Mouse (Mus musculus): ENCODE data around the gene Nav2. TPM values are rescaled to one million over a fixed set of nuclear protein-coding genes. Genes with fewer than 3 reads are reported as not detected.

The Nav2 gene
- total and polyA plus RNA-seq, 3 experiments = 20.4 to 49.9 (median 34.4) TPM

DNA sequence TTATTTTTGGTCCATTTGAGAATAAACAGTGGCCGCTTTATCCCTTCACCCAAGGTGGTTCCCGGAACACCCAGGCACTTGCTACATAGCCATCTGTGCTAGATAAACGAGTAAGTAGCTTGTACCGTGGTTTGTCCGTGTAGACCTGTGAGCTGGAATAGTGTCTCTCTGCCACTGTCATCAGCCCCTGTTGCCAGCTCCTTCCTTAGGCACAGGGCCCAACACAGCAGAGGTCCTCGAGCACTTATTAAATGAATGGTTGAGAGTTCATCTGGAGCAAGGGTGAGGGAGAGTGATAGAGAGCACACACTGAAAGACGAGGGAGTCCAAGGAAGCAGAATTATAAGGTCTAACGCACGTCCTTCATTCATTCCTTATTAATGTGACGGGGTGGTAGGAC lies 106.0 kb downstream of the Nav2 start:
- 80% methylated on average over 10 of the region's 10 CpGs for WGBS
- Histone ChIP-seq H3K4me3 (no peak overlapping the region), H3K9ac (ENCODE audit: low read depth, low read length) (no peak overlapping the region), H3K79me2 (replicated peaks; ENCODE audit: control insufficient read depth, insufficient read depth, low read length) (no peaks in the 10 kb centered on the region), H3K27ac (no peak overlapping the region), H3K27me3 (ENCODE audit: control insufficient read depth, insufficient read depth, low read length) (no peaks in the 10 kb centered on the region), H3K36me3 (ENCODE audit: control insufficient read depth, insufficient read depth, low read length) (no peaks in the 10 kb centered on the region), H3K4me1 (ENCODE audit: control insufficient read depth, insufficient read depth, low read length) (no peaks in the 10 kb centered on the region)
- no peak for TF ChIP-seq EP300 (IDR thresholded peaks at IDR 0.05; ENCODE audit: insufficient read depth, low read depth, low read length)
- TF ChIP-seq CTCF (IDR thresholded peaks at IDR 0.05) = no peak
- no peak for TF ChIP-seq POLR2A (IDR thresholded peaks at IDR 0.05; ENCODE audit: insufficient read depth, low read depth, low read length)
- intact Hi-C loops (cut with DNase I) = no loop called here
- DNase-seq = no peak

DNA sequence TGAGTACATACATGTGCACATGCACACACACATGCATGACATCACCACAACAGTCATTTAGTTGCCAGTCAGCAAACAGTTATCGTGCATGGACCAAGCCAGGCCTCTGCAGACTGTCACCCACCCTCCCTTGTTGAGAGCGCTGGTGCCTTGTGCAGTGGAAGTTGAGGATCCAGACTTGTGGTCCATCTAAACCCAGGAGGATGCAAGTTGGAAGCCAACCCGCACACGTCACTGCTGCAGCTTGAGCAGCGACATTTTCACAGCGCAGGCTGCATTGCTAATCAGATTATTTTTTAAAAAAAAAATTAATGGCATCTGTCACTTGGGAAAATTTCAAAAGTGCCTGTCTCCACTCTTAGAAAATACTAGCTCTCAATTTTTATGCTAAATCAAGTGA lies 106.8 kb downstream of the Nav2 start:
- Histone ChIP-seq H3K9ac (ENCODE audit: low read depth, low read length) (no peak overlapping the region), H3K4me1 (ENCODE audit: control insufficient read depth, insufficient read depth, low read length) (no peaks in the 10 kb centered on the region), H3K79me2 (replicated peaks; ENCODE audit: control insufficient read depth, insufficient read depth, low read length) (no peaks in the 10 kb centered on the region), H3K36me3 (ENCODE audit: control insufficient read depth, insufficient read depth, low read length) (no peaks in the 10 kb centered on the region), H3K27me3 (ENCODE audit: control insufficient read depth, insufficient read depth, low read length) (no peaks in the 10 kb centered on the region), H3K27ac (no peak overlapping the region), H3K4me3 (no peak overlapping the region)
- no peak for TF ChIP-seq EP300 (IDR thresholded peaks at IDR 0.05; ENCODE audit: insufficient read depth, low read depth, low read length)
- TF ChIP-seq POLR2A (IDR thresholded peaks at IDR 0.05; ENCODE audit: insufficient read depth, low read depth, low read length) = no peak
- no peak for TF ChIP-seq CTCF (IDR thresholded peaks at IDR 0.05)
- 93% methylated on average over 6 of the region's 6 CpGs for whole genome bisulfite sequencing
- intact Hi-C loops (cut with DNase I) = no loop called here
- no peak for DNase-seq

DNA sequence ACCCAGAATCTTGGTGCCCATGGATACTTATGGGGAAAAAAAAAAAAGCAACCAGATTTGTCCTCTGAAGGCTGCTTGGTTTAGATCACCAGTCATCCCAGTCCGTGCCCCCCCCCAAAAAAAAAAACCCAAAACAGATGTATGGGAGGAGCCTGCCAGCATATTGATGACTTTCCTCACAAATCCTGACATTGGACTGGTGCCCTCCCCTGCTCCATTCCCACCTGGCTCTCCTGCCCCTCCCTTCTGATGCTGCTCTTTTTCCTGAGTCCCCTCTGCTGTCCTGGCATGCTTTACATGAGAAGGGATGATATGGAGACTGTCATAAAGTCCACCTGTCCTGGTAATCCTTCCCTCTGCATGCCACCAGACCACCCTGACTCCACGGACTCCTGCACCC lies 107.6 kb downstream of the Nav2 start:
- no peak overlapping the region for H3K4me3 ChIP-seq
- H3K27me3 ChIP-seq (ENCODE audit: control insufficient read depth, insufficient read depth, low read length) = no peaks in the 10 kb centered on the region
- H3K4me1 ChIP-seq (ENCODE audit: control insufficient read depth, insufficient read depth, low read length) = no peaks in the 10 kb centered on the region
- TF ChIP-seq CTCF (IDR thresholded peaks at IDR 0.05) (no peak), EP300 (IDR thresholded peaks at IDR 0.05; ENCODE audit: insufficient read depth, low read depth, low read length) (no peak), POLR2A (IDR thresholded peaks at IDR 0.05; ENCODE audit: insufficient read depth, low read depth, low read length) (no peak)
- DNase-seq = no peak
- no peak overlapping the region for H3K9ac ChIP-seq (ENCODE audit: low read depth, low read length)
- H3K27ac ChIP-seq = no peak overlapping the region
- H3K36me3 ChIP-seq (ENCODE audit: control insufficient read depth, insufficient read depth, low read length) = no peaks in the 10 kb centered on the region
- no peaks in the 10 kb centered on the region for H3K79me2 ChIP-seq (replicated peaks; ENCODE audit: control insufficient read depth, insufficient read depth, low read length)
- 78% methylated on average over 2 of the region's 2 CpGs for WGBS
- intact Hi-C loops (cut with DNase I) = no loop called here

DNA sequence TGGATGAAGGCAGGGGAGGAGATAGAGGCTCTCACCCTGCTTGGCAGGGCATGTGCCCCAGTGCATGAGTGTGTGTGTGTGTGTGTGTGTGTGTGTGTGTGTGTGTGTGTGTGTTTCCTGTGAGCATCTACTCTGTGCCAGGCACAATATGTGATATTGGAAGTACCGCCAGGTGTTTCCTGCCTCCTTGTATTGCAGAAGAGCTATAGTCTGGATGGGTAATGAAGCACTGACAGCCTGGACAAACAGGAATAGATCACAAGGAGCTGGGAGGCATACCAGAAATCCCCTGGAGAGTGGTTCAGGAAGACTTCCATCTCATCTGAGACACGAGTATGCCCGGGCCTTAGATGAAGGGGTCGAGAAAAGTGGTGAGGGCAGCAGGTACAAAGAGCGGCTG lies 109.3 kb downstream of the Nav2 start:
- intact Hi-C loops (cut with DNase I) = no loop called here
- no peaks in the 10 kb centered on the region for H3K36me3 ChIP-seq (ENCODE audit: control insufficient read depth, insufficient read depth, low read length)
- no peak for DNase-seq
- H3K4me1 ChIP-seq (ENCODE audit: control insufficient read depth, insufficient read depth, low read length) = no peaks in the 10 kb centered on the region
- WGBS = 60% methylated on average over 5 of the region's 5 CpGs
- TF ChIP-seq CTCF (IDR thresholded peaks at IDR 0.05) = no peak
- no peak for TF ChIP-seq EP300 (IDR thresholded peaks at IDR 0.05; ENCODE audit: insufficient read depth, low read depth, low read length)
- no peak for TF ChIP-seq POLR2A (IDR thresholded peaks at IDR 0.05; ENCODE audit: insufficient read depth, low read depth, low read length)
- H3K27ac ChIP-seq = no peak overlapping the region
- no peak overlapping the region for H3K9ac ChIP-seq (ENCODE audit: low read depth, low read length)
- H3K4me3 ChIP-seq = no peak overlapping the region
- no peaks in the 10 kb centered on the region for H3K79me2 ChIP-seq (replicated peaks; ENCODE audit: control insufficient read depth, insufficient read depth, low read length)
- no peaks in the 10 kb centered on the region for H3K27me3 ChIP-seq (ENCODE audit: control insufficient read depth, insufficient read depth, low read length)

DNA sequence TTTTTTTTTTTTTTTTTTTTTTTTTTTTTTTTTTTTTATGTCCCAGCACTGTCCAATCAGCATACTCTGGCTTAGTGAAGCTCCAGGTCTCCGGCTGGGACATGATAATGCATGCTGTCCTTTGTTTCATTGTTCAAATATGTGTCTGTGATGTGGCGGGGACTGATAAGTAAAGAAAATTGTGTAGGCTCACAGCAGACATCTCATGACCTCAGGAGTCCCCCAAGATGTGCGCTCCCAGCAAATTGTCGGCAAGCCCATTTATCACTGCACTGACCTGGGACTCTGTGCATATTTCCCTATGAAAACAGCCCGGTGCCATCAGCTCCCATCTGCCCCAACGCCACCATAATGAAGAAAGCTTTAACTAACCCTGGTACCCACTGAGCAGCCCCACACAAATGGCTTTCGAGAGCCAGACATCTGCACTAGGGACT lies 110.0 kb downstream of the Nav2 start:
- Histone ChIP-seq H3K9ac (ENCODE audit: low read depth, low read length) (no peak overlapping the region), H3K79me2 (replicated peaks; ENCODE audit: control insufficient read depth, insufficient read depth, low read length) (no peaks in the 10 kb centered on the region), H3K27me3 (ENCODE audit: control insufficient read depth, insufficient read depth, low read length) (no peaks in the 10 kb centered on the region), H3K4me1 (ENCODE audit: control insufficient read depth, insufficient read depth, low read length) (no peaks in the 10 kb centered on the region), H3K36me3 (ENCODE audit: control insufficient read depth, insufficient read depth, low read length) (no peaks in the 10 kb centered on the region), H3K4me3 (no peak overlapping the region), H3K27ac (no peak overlapping the region)
- TF ChIP-seq POLR2A (IDR thresholded peaks at IDR 0.05; ENCODE audit: insufficient read depth, low read depth, low read length) = no peak
- no peak for TF ChIP-seq CTCF (IDR thresholded peaks at IDR 0.05)
- TF ChIP-seq EP300 (IDR thresholded peaks at IDR 0.05; ENCODE audit: insufficient read depth, low read depth, low read length) = no peak
- intact Hi-C loops (cut with DNase I) = no loop called here
- WGBS = 65% methylated on average over 7 of the region's 7 CpGs
- no peak for DNase-seq

DNA sequence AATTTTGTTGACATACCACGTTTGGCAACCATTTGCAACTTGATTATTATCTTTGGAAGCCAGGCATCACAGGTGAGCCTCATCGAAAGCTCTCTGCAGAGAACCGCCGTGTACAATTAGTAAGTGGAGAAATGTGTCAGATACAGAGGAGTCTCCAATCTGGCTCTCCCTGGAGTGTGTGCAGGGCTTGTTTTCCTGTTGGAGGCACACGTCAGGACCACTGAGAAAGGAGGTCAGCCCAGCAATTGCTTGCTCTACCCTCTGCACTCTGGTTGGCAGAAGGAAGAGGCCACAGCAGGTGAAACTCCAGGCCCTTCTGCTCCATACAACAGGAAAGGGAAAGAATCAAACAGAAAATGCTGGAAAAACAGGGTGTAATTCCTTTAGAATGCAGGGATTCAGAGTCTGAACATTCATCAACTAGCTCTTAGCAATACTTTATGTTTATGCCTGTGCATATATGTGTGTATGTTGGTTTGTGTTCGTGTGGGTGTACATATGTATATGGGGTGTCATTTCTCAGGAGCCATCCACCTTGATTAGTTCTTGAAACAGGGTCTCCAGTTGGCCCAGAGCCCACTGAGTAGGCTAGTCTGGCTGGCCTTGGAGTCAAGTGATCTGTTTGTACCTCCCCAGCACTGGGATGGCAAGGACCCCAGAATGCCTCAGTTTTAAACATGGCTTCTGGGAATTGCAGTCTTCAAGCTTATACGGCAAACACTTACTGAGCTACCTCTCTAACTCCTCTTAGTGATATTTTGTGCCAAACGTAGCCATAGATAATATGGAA lies 116.7 kb downstream of the Nav2 start:
- H3K4me3 ChIP-seq = no peak overlapping the region
- H3K9ac ChIP-seq (ENCODE audit: low read depth, low read length) = no peak overlapping the region
- DNase-seq = no peak
- H3K36me3 ChIP-seq (ENCODE audit: control insufficient read depth, insufficient read depth, low read length) = no peaks in the 10 kb centered on the region
- H3K79me2 ChIP-seq (replicated peaks; ENCODE audit: control insufficient read depth, insufficient read depth, low read length) = no peaks in the 10 kb centered on the region
- intact Hi-C loops (cut with DNase I) = no loop called here
- no peak for TF ChIP-seq POLR2A (IDR thresholded peaks at IDR 0.05; ENCODE audit: insufficient read depth, low read depth, low read length)
- no peak for TF ChIP-seq CTCF (IDR thresholded peaks at IDR 0.05)
- TF ChIP-seq EP300 (IDR thresholded peaks at IDR 0.05; ENCODE audit: insufficient read depth, low read depth, low read length) = no peak
- 70% methylated on average over 8 of the region's 8 CpGs for WGBS
- H3K27me3 ChIP-seq (ENCODE audit: control insufficient read depth, insufficient read depth, low read length) = no peaks in the 10 kb centered on the region
- H3K27ac ChIP-seq = no peak overlapping the region
- H3K4me1 ChIP-seq (ENCODE audit: control insufficient read depth, insufficient read depth, low read length) = no peaks in the 10 kb centered on the region

Measured in heart, adult 2 months (tissue).